9 mouse cellular contexts compared by ENCODE assay signal in genomic region chr3:82998772-82999463, GRCm38 (mm10). TPM values are rescaled to one million over a fixed set of nuclear protein-coding genes. Genes with fewer than 3 reads are reported as not detected.
DNase-seq lines count a peak whose midpoint lies in the region; ATAC-seq and TF ChIP-seq lines count a peak whose summit lies in the region.
"Had no signal": no experiment of that assay in that cellular context is flagged by ENCODE, and none has a peak within 500 bp of the region (broad histone marks: within the 10 kb centered on the region; RNA-seq: fewer than 3 reads in every experiment).

No protein-coding gene starts in this region.

- H3K9ac ChIP-seq in ES-E14 (ENCODE audit: insufficient read depth, low read depth, low read length, poor library complexity, severe bottlenecking) = no peak overlapping the region
- H3K9ac ChIP-seq in heart, postnatal 0 days (replicated peaks; ENCODE audit: low read depth, low read length) = no peak overlapping the region
- H3K9ac ChIP-seq in lung, embryonic 16.5 days (ENCODE audit: low read length) = no peak overlapping the region

- peaks cover 1 to 4% of the 10 kb centered on the region in 2 experiments; a peak in 2 of 4 replicates for H3K4me1 ChIP-seq in ES-E14 (ENCODE audit: control insufficient read depth in 2 of 2, insufficient read depth in 2 of 2, low read length in 2 of 2, poor library complexity in 1 of 2)
- H3K4me1 ChIP-seq in heart, postnatal 0 days (ENCODE audit: control insufficient read depth, insufficient read depth) = no peaks in the 10 kb centered on the region
- H3K4me1 ChIP-seq in lung, embryonic 16.5 days (replicated peaks; ENCODE audit: control insufficient read depth, insufficient read depth, low read length) = peaks cover 6% of the 10 kb centered on the region

- no peak for TF ChIP-seq EP300 in heart, postnatal 0 days (IDR thresholded peaks at IDR 0.05; ENCODE audit: low read depth)

- H3K4me2 ChIP-seq in heart, postnatal 0 days (ENCODE audit: low read depth, low read length) = no peak overlapping the region
- no peak overlapping the region for H3K4me2 ChIP-seq in lung, embryonic 16.5 days (ENCODE audit: low read depth, low read length)

- no peaks in the 10 kb centered on the region for H3K36me3 ChIP-seq in ES-E14 (ENCODE audit: control insufficient read depth, insufficient read depth, low read length, poor library complexity, severe bottlenecking)
- H3K36me3 ChIP-seq in heart, postnatal 0 days (replicated peaks; ENCODE audit: control insufficient read depth, insufficient read depth, low read length) = no peaks in the 10 kb centered on the region
- no peaks in the 10 kb centered on the region for H3K36me3 ChIP-seq in lung, embryonic 16.5 days (ENCODE audit: control insufficient read depth, insufficient read depth, low read length)

- TF ChIP-seq CTCF in heart, postnatal 0 days (IDR thresholded peaks at IDR 0.05; ENCODE audit: low read depth) = peak; percentile 70

- DNase-seq in adrenal gland, adult (ENCODE audit: inconsistent age in 2 of 2, low spot score in 1 of 2) = peak; percentile 7 to 87
- DNase-seq in adrenal gland, postnatal 25 days = no peak
- DNase-seq in ES-E14 (ENCODE audit: low read depth, low spot score) = no peak
- DNase-seq in heart, postnatal 0 days (ENCODE audit: low spot score) = peak; percentile 59
- DNase-seq in large intestine, adult 2 months (ENCODE audit: low read depth, low spot score) = peak; percentile 50
- DNase-seq in skeletal muscle tissue, adult 2 months (ENCODE audit: low read depth, low spot score) = peak; percentile 46

- H3K4me3 ChIP-seq in ES-E14 (ENCODE audit: insufficient read depth in 1 of 2, low read depth in 1 of 2, low read length in 2 of 2, poor library complexity in 1 of 2, severe bottlenecking in 1 of 2) = no peak overlapping the region
- no peak overlapping the region for H3K4me3 ChIP-seq in heart, postnatal 0 days (ENCODE audit: low read depth, low read length)
- no peak overlapping the region for H3K4me3 ChIP-seq in lung, embryonic 16.5 days (ENCODE audit: low read length)

- peak; percentile 84 for ATAC-seq in common myeloid progenitor, adult 5-6 weeks (replicated peaks; ENCODE audit: low read depth, poor library complexity, severe bottlenecking)
- ATAC-seq in heart, postnatal 0 days (ENCODE audit: insufficient read depth, low read depth) = peak; percentile 70; the same call in 1 of the 2 replicates
- ATAC-seq in lung, embryonic 16.5 days (ENCODE audit: low read depth) = peak; percentile 78

- in situ Hi-C loops in ES-E14 (cut with MboI; ENCODE audit: low sequenced_read_pairs in 2 of 2, unreplicated experiment in 2 of 2) = no loop called here

- WGBS in heart, postnatal 0 days = 29% methylated on average over 8 of the region's 8 CpGs
- 28% methylated on average over 8 of the region's 8 CpGs for WGBS in large intestine, adult 2 months
- 27% methylated on average over 8 of the region's 8 CpGs for WGBS in lung, embryonic 16.5 days

- no peaks in the 10 kb centered on the region for H3K9me3 ChIP-seq in ES-E14 (ENCODE audit: control insufficient read depth, insufficient read depth, low read depth, low read length)
- no peaks in the 10 kb centered on the region for H3K9me3 ChIP-seq in heart, postnatal 0 days (replicated peaks; ENCODE audit: control insufficient read depth, low read length)
- no peaks in the 10 kb centered on the region for H3K9me3 ChIP-seq in lung, embryonic 16.5 days (ENCODE audit: control insufficient read depth, low read length)

- H3K27ac ChIP-seq in ES-E14 (ENCODE audit: insufficient read depth, low read depth, low read length, poor library complexity, severe bottlenecking) = no peak overlapping the region
- no peak overlapping the region for H3K27ac ChIP-seq in heart, postnatal 0 days (ENCODE audit: low read depth)
- no peak overlapping the region for H3K27ac ChIP-seq in lung, embryonic 16.5 days (ENCODE audit: low read length)

- H3K27me3 ChIP-seq in heart, postnatal 0 days (ENCODE audit: control insufficient read depth, insufficient read depth, low read length) = peaks cover 14% of the 10 kb centered on the region; the same call in 1 of the 2 replicates
- peaks cover 2% of the 10 kb centered on the region; the same call in 1 of the 2 replicates for H3K27me3 ChIP-seq in lung, embryonic 16.5 days (ENCODE audit: control insufficient read depth, insufficient read depth, low read depth, low read length)

TF ChIP-seq in ES-E14, 5 proteins besides CTCF, POLR2A, EP300 and RAD21:
- TF ChIP-seq ZC3H11A (IDR thresholded peaks at IDR 0.05; ENCODE audit: borderline replicate concordance, low read depth, low read length) (peak; percentile 4; the same call in 1 of the 2 replicates), HCFC1 (IDR thresholded peaks at IDR 0.05; ENCODE audit: borderline replicate concordance, insufficient read depth, low read length) (no peak), ZNF384 (IDR thresholded peaks at IDR 0.05; ENCODE audit: low read depth, low read length) (no peak), CHD2 (IDR thresholded peaks at IDR 0.05; ENCODE audit: low read depth, low read length) (no peak), MAFK (IDR thresholded peaks at IDR 0.05; ENCODE audit: insufficient read depth, low read depth, low read length) (no peak)

RNA-seq across cellular contexts. Expression of gene Fgg, which starts 8.6 kb away (rescaled TPM):
- 0.24 and 23.1 TPM in 2 replicates for total RNA-seq in adrenal gland, postnatal 25 days (2021)
- 0.45 and 0.48 TPM in 2 replicates for total RNA-seq in ES-E14 (2012; rRNA removed)
- not detected in 2 replicates for total RNA-seq in common myeloid progenitor, adult 5-6 weeks (2017)
- 0.70 and 2.4 TPM in 2 replicates for total RNA-seq in heart, postnatal 0 days (2014; rRNA removed; ENCODE audit: low replicate concordance)
- polyA plus RNA-seq in heart, postnatal 0 days (2015; fragmentation: Nextera tagmentation; extraction: Ambion mirVana) = 0.08 and 0.26 TPM in 2 replicates
- polyA plus RNA-seq in large intestine, adult 2 months (2012; rRNA removed) = not detected in 2 replicates
- polyA plus RNA-seq in lung, embryonic 16.5 days (2015; fragmentation: Nextera tagmentation; extraction: Ambion mirVana) = 1.5 and 16.1 TPM in 2 replicates
- total RNA-seq: left cerebral cortex, postnatal 10 days had no signal

RNA-seq across cellular contexts. Expression of gene Fga, which starts 27.0 kb away (rescaled TPM):
- 0.18 and 34.4 TPM in 2 replicates for total RNA-seq in adrenal gland, postnatal 25 days (2021)
- total RNA-seq in ES-E14 (2012; rRNA removed) = 0.11 TPM in 1 of 2 replicates, not detected in the other
- total RNA-seq in common myeloid progenitor, adult 5-6 weeks (2017) = not detected in 2 replicates
- 2.3 and 3.3 TPM in 2 replicates for total RNA-seq in heart, postnatal 0 days (2014; rRNA removed; ENCODE audit: low replicate concordance)
- polyA plus RNA-seq in heart, postnatal 0 days (2015; fragmentation: Nextera tagmentation; extraction: Ambion mirVana) = 0.08 and 0.19 TPM in 2 replicates
- polyA plus RNA-seq in large intestine, adult 2 months (2012; rRNA removed) = 0.02 and 0.04 TPM in 2 replicates
- 1.9 and 19.9 TPM in 2 replicates for polyA plus RNA-seq in lung, embryonic 16.5 days (2015; fragmentation: Nextera tagmentation; extraction: Ambion mirVana)
- total RNA-seq: left cerebral cortex, postnatal 10 days had no signal

RNA-seq across cellular contexts. Expression of gene Fgb, which starts 50.7 kb away (rescaled TPM):
- 17.5 TPM in 1 of 2 replicates, not detected in the other for total RNA-seq in adrenal gland, postnatal 25 days (2021)
- total RNA-seq in ES-E14 (2012; rRNA removed) = not detected in 2 replicates
- total RNA-seq in common myeloid progenitor, adult 5-6 weeks (2017) = not detected in 2 replicates
- 1.8 TPM in 1 of 2 replicates, not detected in the other for total RNA-seq in heart, postnatal 0 days (2014; rRNA removed; ENCODE audit: low replicate concordance)
- 0.03 and 0.16 TPM in 2 replicates for polyA plus RNA-seq in heart, postnatal 0 days (2015; fragmentation: Nextera tagmentation; extraction: Ambion mirVana)
- polyA plus RNA-seq in large intestine, adult 2 months (2012; rRNA removed) = 0.07 TPM in 1 of 2 replicates, not detected in the other
- 0.78 and 10.6 TPM in 2 replicates for polyA plus RNA-seq in lung, embryonic 16.5 days (2015; fragmentation: Nextera tagmentation; extraction: Ambion mirVana)
- total RNA-seq: left cerebral cortex, postnatal 10 days had no signal

RNA-seq across cellular contexts. Expression of gene Plrg1, which starts 56.4 kb away (rescaled TPM):
- 50.1 and 51.6 TPM in 2 replicates for total RNA-seq in adrenal gland, postnatal 25 days (2021)
- 71.4 and 81.7 TPM in 2 replicates for total RNA-seq in ES-E14 (2012; rRNA removed)
- 60.1 and 79.2 TPM in 2 replicates for total RNA-seq in common myeloid progenitor, adult 5-6 weeks (2017)
- 46.2 and 61.9 TPM in 2 replicates for total RNA-seq in heart, postnatal 0 days (2014; rRNA removed; ENCODE audit: low replicate concordance)
- polyA plus RNA-seq in heart, postnatal 0 days (2015; fragmentation: Nextera tagmentation; extraction: Ambion mirVana) = 40.8 and 43.4 TPM in 2 replicates
- polyA plus RNA-seq in large intestine, adult 2 months (2012; rRNA removed) = 33.4 and 34.6 TPM in 2 replicates
- 94.8 and 99.0 TPM in 2 replicates for polyA plus RNA-seq in lung, embryonic 16.5 days (2015; fragmentation: Nextera tagmentation; extraction: Ambion mirVana)

Comparison
In these comparisons a context has a peak if more than half of its experiments do, and no peak if none do; other contexts are left out.
1. DNase-seq: peak in adrenal gland, adult (2 of 2), heart, postnatal 0 days (single experiment), large intestine, adult 2 months (single experiment) and skeletal muscle tissue, adult 2 months (single experiment); none in adrenal gland, postnatal 25 days (single experiment) and ES-E14 (single experiment).
2. Peak in every context shown above with its lines, with median percentiles within 50 percentile points of each other: ATAC-seq.